Mouse (Mus musculus) spleen, postnatal 14 days (tissue): ENCODE data around the gene Dbh.

Experiments
- DNase-seq, 2 experiments: peaks; one replicate each; pipeline ENCODE4 v3.0.0; 2021 to 2022; ENCODE audit warnings: low spot score in 2 of 2

The Dbh gene

GRCm38 (mm10) chr2:27164796-27165590, at the start of gene Dbh:
TSS of gene Dbh (plus strand) at chr2:27165233.
- DNase-seq: no peak

DNA sequence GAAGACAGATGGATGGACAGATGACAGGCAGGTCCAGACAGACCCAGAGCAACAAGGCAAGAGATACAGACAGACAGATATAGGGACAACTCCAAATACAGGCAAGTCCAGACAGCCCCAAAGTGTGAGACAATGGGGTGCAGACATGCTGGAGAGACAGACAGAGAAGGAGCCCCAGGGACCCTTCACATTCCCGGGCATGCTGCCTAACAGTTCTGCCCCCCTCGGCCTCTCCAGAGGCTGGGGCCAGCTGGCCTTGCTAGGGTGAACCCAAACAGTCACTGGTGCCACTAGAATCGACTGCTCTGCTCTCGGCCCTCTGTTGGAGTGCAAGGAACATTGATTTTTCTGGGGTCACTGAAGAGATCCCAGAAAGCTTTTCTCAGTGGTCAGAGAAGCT, 46.6 kb upstream of the Dbh start:
- no peak for DNase-seq

- DNase-seq: no peak
These were observed 45.3 kb upstream of the Dbh start for GRCm38 (mm10) chr2:27119766-27120165.

- no peak for DNase-seq
These were observed 44.8 kb upstream of the Dbh start for GRCm38 (mm10) chr2:27120241-27120641.

DNA sequence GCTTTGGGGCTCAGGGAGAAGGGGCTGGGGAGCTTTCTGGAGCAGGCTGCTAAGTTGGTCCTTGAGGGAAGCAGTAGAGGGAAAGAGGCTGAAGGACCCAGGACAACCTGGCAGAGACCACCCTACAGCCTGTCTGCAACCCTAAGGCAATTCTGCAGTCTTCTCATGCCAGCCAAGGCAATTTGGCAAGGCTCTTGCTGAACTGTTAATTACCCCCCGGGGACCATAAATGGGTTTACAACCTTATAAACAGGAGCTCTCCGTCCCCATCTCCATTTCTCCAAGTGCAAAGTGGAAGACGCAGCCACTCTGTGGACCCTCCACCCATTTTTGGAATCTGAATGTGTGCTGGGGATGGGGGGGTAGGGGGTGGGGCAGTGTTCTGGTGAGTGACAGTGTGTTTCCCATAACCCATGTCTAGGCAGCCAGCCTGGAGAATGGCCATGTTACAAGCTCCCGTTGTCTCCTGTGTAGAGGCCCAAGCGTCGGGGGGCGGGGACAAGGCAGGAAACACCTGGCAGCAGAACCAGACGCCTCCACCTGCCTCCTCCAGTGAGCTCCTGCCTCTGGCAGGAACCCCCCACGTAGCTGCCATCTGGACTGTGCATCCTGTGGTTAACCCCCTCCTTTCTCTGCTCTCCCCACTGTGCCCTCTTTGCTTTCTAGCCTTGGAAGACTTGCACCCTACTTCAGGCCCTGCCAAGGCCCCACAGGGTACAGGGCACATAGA, 43.2 kb upstream of the Dbh start:
- peak; percentile 45 to 57 for DNase-seq

DNA sequence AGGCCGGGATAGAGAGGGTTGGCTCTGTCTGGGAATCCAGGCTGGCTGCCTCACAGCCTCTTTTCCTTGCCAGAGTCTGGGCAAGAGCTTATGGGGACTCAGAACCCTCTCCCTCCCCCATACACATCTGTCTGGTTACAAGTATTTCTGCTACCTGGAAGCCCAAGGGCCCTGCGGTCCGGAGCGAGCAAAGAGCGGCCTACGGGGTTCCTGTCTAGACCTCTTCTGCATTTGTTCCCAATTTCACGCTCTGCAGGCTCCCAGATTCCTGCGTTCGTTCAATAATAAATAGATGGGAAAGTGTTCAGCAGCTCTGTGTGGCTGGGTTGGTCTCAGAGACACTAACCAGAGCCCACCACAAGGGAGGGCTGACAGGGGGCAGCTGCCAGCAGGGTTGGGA, 42.5 kb upstream of the Dbh start:
- no peak for DNase-seq

DNA sequence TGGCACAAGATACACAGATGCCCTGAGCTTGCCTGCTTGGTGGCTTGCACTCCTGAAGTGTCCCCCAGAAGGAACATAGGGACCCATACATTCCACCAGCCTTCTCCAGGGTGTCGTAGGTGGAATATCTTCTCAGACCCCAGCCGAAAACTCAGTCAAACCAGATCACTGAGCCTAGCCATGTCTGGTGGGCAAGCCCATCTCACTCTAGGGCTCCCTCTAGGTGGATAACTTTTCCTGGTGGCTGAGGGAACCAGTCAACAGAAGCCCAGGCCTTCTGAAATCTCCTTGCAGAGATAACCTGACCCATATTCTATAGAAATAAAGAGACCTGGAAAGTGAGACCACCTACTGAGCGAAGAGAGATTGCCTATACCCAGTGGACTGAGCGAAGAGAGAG, 41.9 kb upstream of the Dbh start:
- no peak for DNase-seq

DNA sequence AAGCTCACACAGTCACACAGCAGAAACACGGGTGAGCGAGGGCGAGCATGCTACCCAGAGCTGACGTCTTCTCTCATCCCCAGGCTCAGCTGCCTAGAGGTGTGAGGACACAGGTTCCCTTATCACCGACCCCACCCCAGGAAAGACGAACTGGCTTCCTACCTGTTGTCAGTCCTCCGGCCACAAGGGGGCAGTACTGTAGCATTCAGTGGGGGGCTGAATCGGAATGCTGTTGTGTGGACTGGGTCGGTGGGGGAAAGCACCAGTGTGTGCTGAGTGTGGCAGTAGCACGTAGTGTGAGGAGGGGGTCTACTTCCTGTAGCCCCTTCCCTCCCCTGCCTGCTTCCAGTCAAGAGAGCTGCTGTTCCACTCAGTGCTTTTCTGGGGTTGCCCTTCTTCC, 39.1 kb upstream of the Dbh start:
- peak; percentile 15 to 60 for DNase-seq

DNA sequence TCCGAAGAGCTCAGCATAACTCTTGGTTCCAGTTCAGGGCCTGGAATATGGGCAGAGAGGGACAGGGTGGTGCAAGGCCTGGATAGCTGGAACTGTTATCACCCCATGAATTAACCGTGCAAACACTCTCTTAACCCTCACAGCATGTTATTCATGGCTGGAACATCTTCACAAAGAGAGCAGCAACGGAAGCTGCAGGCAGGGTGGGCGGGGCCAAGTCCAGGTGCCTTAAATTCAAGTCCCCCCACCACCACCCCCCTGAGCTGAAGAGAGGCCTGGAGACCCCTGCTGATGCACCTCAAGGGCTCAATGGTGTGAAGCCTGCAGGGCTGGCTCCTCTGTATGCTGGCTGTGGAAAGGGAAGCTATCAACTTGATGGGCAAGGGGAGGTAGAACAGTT, 38.5 kb upstream of the Dbh start:
- DNase-seq: no peak

GRCm38 (mm10) chr2:27128990-27129389, 36.0 kb upstream of the Dbh start:
- DNase-seq: no peak

GRCm38 (mm10) chr2:27135935-27136334, 29.1 kb upstream of the Dbh start:
- no peak for DNase-seq

- DNase-seq: no peak
These were observed 28.7 kb upstream of the Dbh start for GRCm38 (mm10) chr2:27136336-27136735.

GRCm38 (mm10) chr2:27136789-27137188, 28.2 kb upstream of the Dbh start:
- no peak for DNase-seq

- DNase-seq: no peak
These were observed 26.7 kb upstream of the Dbh start for GRCm38 (mm10) chr2:27138356-27138755.

DNA sequence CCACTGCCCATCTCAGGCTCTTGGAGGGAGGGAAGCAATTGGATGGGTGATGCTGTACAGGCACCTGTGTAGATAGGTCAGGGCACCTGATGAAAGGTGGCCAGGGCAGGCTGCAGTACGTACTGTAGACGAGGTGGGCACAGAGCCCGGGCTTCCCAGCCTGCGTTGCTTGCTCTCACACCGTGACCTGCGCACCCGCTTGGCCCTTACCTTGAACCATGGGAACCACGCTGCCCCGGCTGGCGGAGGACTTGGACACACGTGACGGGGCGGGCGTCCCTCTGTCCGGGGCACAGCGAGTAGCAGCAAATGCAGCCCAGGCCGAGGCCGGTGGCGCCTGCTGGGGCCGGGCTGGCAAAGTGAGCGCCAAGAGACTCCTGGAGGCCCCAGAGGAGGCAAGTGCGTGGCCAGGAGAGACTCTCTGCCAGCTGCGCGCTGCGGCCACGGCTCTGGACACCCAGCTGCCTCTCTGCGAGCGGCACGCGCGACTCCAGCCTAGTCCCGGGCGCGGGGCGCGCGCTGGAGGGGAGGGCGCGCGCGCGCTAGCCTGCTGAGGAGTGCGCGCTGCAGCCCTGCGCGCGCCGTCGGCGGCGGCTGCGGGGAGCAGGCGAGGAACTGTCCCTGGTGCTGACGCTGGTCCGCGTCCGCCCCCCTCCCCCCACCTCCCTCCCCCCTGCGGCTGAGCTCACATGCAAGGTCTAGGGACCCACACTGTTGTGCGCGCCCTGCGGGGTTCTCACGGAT, 22.9 kb upstream of the Dbh start, which contains the start of gene Fam163b:
Fam163b (minus strand) TSS at position 542 of the 744 bp plus-strand sequence.
- no peak for DNase-seq

GRCm38 (mm10) chr2:27144957-27145356, 20.1 kb upstream of the Dbh start:
- no peak for DNase-seq

DNA sequence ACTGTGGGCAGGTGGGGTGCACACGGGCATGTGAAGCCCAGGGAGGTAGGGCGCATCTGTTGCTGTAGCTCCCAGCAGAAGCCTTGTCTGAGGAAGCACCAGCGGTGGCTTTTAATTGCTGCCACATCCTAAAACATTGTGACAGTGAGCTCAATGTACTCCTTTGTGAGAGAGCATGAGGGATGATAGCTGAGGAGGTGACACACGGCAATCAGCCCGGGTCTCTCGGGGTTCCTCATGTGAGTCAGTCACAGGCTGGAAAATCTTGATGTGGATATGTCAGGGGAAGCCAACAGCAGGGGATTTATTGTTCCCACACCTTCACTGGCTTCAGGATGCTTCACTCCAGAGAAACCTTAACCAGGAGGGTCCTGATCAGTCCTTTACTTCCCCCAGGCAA, 18.2 kb upstream of the Dbh start:
- DNase-seq: no peak

DNA sequence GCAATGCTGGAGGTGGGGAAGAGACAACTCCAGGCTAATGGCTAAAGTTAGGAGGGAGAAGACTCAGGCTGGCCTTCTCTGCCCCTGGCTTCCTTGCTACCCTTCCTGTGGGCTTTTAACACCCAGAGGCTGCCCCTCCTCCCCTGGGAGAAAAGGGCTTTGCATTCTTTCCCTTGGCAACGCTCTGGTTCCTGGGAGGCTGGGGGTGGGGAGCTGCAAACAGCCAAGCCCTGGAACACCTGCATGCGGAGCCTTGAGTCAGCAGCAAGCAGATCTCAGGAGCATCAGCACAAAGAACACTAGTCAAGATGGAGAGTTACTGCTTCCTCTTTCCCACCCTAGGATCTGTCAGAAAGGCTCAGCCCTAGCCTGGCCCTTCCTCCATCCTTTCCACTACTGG, 15.6 kb upstream of the Dbh start:
- DNase-seq: no peak

- DNase-seq: no peak
These were observed 10.4 kb upstream of the Dbh start for GRCm38 (mm10) chr2:27154466-27155185.

DNA sequence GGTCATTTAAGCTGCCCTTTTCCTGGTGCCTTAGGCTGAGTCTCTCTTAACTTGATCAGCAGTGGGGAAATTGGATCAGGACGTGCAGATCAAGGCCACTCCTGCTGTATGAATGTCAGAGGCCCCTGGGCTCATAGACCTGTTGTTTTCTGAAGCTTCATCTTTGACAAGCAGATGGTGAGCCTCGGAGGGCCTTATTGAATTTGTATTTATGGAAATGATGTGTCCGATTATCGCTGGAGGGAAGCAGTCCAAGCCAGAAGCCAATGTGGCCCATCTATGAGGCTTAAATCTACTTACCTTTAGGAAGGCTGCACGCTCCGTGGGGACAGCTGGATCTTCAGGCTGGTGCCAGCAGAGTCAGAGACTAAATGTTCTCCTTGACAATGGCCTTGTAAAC, 8.4 kb upstream of the Dbh start:
- DNase-seq: no peak

GRCm38 (mm10) chr2:27161526-27161925, 3.5 kb upstream of the Dbh start:
- no peak for DNase-seq

DNA sequence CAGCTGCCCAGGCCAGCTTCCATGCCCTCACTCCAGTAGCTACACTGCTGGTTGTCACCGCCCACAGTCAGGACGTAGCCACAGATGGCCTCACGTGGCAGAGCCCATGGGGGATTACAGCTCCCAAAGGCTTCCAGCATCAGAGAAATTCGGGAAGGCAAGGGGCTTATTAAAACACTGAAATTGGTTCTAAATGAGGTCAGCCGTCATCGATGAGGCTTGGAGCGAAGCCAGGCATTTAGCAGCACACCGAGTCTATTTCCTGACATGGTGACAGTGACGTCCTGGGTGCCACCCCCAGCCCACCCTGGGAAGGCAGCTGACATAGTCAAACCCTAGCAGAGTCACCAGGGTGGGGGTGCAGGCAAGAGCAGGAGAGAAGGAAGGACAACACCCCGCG, 2.4 kb upstream of the Dbh start:
- DNase-seq: no peak
